Mouse (Mus musculus) hindbrain, postnatal 0 days (tissue): ENCODE data around the gene Npy. TPM values are rescaled to one million over a fixed set of nuclear protein-coding genes. Genes with fewer than 3 reads are reported as not detected.

ENCODE experiments used
- ATAC-seq: fragments of 200-750 bp; cut with Nextera tagmentation; 2 replicates; pipeline ENCODE4 v1.8.0; 2017; ENCODE audit warnings: mild to moderate bottlenecking, moderate TSS enrichment, moderate library complexity
- DNase-seq: peaks from one replicate; pipeline ENCODE4 v3.0.0-alpha.2; 2015; ENCODE audit warnings: low spot score
- H3K27ac ChIP-seq: fragments of 300-500 bp; sonication (generic); 2 replicates; pipeline ENCODE4 v1.5.1; 2014; ENCODE audit warnings: mild to moderate bottlenecking
- H3K27me3 ChIP-seq: fragments of 300-500 bp; sonication (generic); 2 replicates; pipeline ENCODE4 v1.6.1; 2014; ENCODE audit warnings: low read length, mixed read lengths; ENCODE audit not compliant: insufficient read depth
- H3K36me3 ChIP-seq: fragments of 300-500 bp; sonication (generic); 2 replicates; pipeline ENCODE4 v1.6.1; 2014; ENCODE audit warnings: low read length, mixed read lengths; ENCODE audit not compliant: insufficient read depth
- H3K4me1 ChIP-seq: fragments of 300-500 bp; sonication (generic); 2 replicates; pipeline ENCODE4 v1.6.1; 2014; ENCODE audit warnings: antibody characterized with exemption, low read length, mixed read lengths; ENCODE audit not compliant: insufficient read depth
- H3K4me2 ChIP-seq: fragments of 300-500 bp; sonication (generic); 2 replicates; pipeline ENCODE4 v1.6.1; 2014; ENCODE audit warnings: low read depth, mild to moderate bottlenecking, low read length, moderate library complexity, mixed read lengths
- H3K4me3 ChIP-seq: fragments of 300-500 bp; sonication (generic); 2 replicates; pipeline ENCODE4 v1.5.1; 2014; ENCODE audit warnings: low read length
- H3K9ac ChIP-seq: fragments of 300-500 bp; sonication (generic); replicated peaks from 2 replicates; pipeline ENCODE4 v1.6.1; 2014; ENCODE audit warnings: mild to moderate bottlenecking, low read length, moderate library complexity, mixed read lengths
- H3K9me3 ChIP-seq: fragments of 300-500 bp; sonication (generic); 2 replicates; pipeline ENCODE4 v1.6.1; 2016; ENCODE audit warnings: low read length, mixed read lengths
- CTCF ChIP-seq: IDR thresholded peaks from 2 replicates; pipeline ENCODE4 v1.5.1; 2016; ENCODE audit warnings: antibody characterized with exemption, control low read depth, low read depth
- WGBS: fragments of 180-500 bp; shearing (Covaris S2); extraction: QIAGEN DNeasy Blood & Tissue Kit; methylation state at CpG from one replicate; pipeline ENCODE4 v1.1.7; 2014; 5-methylcytosine and 5-hydroxymethylcytosine counted together
- polyA plus RNA-seq: library from polyadenylated mRNA; unstranded; fragments of >200 nt; fragmentation: Nextera tagmentation; extraction: Ambion mirVana; gene quantifications from 2 replicates; pipeline ENCODE4 v1.2.1, GENCODE M21; 2015
- total RNA-seq: library from RNA; depleted of rRNA; stranded (reverse); fragments of >200 nt; gene quantifications from 2 replicates; pipeline ENCODE4 v1.2.3, GENCODE M21; 2014

Npy gene
- total and polyA plus RNA-seq, 2 experiments from 2014 or later: 117 to 120 TPM

DNA sequence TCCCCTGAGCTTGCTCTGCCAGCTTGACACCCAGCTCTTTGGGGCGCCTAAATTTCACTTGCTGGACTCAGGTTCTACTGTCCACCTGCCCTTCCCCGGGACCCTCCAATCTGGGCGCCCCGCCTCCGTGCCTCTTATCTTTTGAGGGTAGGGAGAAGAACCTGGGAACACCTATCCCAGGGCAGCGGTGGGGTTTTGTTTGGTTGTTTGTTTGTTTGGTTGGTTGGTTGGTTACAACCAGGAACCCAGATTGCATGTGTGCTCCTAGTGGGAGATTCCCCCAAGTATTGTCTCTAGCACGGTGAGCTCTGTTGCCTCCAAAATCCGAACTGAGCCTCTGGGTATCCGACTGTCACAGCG lies 341 bp downstream of the Npy start:
- 2% methylated on average over 10 of the region's 10 CpGs for WGBS
- ATAC-seq (no peak), DNase-seq (no peak)
- Histone ChIP-seq H3K4me3 (peak overlapping the region; percentile 42), H3K4me2 (peak overlapping the region; percentile 71), H3K9me3 (no peaks in the 10 kb centered on the region), H3K36me3 (no peaks in the 10 kb centered on the region), H3K27ac (no peak overlapping the region), H3K27me3 (peaks cover 18% of the 10 kb centered on the region), H3K9ac (no peak overlapping the region), H3K4me1 (peaks cover 9% of the 10 kb centered on the region; the same call in 1 of the 2 replicates)
- TF ChIP-seq CTCF: no peak

DNA sequence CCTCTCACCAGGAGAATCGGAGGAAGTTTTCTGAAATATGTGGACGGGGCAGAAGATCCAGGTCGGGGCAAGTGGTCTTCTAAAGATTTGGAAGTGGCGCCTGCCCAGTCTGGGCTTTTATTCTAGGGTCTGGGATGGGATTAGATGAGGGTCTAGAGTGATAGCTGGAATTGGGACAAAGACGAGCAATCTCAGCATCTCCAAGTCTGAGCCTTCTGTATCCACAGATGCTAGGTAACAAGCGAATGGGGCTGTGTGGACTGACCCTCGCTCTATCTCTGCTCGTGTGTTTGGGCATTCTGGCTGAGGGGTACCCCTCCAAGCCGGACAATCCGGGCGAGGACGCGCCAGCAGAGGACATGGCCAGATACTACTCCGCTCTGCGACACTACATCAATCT lies 861 bp downstream of the Npy start:
- no peak overlapping the region for H3K9ac ChIP-seq
- 10% methylated on average over 15 of the region's 15 CpGs for WGBS
- peaks cover 18% of the 10 kb centered on the region for H3K27me3 ChIP-seq
- TF ChIP-seq CTCF: no peak
- DNase-seq: no peak
- no peaks in the 10 kb centered on the region for H3K36me3 ChIP-seq
- H3K4me2 ChIP-seq: peak overlapping the region; percentile 71; the same call in 1 of the 2 replicates
- no peak for ATAC-seq
- H3K4me1 ChIP-seq: peaks cover 9% of the 10 kb centered on the region; the same call in 1 of the 2 replicates
- H3K27ac ChIP-seq: no peak overlapping the region
- no peaks in the 10 kb centered on the region for H3K9me3 ChIP-seq
- H3K4me3 ChIP-seq: peak overlapping the region; percentile 42; the same call in 1 of the 2 replicates

DNA sequence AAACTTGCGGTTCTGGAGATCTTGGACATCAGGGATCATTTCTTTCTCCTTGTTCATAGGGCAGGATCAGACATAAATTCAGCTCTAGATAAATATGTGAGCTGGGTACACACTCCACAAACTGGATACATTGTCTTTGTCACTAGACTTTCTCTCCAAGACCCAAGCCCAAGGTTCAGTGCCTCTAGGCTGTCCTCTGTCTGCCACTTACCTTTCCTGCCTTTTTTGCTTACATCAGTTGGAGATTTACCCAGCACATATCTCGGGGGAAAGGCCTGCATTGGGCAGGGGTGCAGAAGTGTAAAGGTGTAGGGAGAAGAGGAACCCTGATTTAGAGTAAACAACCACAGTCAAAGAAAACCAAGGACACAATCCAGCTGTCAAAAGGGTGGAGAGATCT lies 1.3 kb downstream of the Npy start:
- TF ChIP-seq CTCF: no peak
- peaks cover 9% of the 10 kb centered on the region; the same call in 1 of the 2 replicates for H3K4me1 ChIP-seq
- H3K4me3 ChIP-seq: peak overlapping the region; percentile 42; the same call in 1 of the 2 replicates
- no peak overlapping the region for H3K9ac ChIP-seq
- DNase-seq (no peak), ATAC-seq (no peak)
- no peaks in the 10 kb centered on the region for H3K9me3 ChIP-seq
- H3K27me3 ChIP-seq: peaks cover 18% of the 10 kb centered on the region
- no peaks in the 10 kb centered on the region for H3K36me3 ChIP-seq
- WGBS: 20% methylated on average over 2 of the region's 2 CpGs
- 0 out of 2 replicates have a peak overlapping the region, but pooled peaks have one; percentile 71 for H3K4me2 ChIP-seq
- no peak overlapping the region for H3K27ac ChIP-seq

DNA sequence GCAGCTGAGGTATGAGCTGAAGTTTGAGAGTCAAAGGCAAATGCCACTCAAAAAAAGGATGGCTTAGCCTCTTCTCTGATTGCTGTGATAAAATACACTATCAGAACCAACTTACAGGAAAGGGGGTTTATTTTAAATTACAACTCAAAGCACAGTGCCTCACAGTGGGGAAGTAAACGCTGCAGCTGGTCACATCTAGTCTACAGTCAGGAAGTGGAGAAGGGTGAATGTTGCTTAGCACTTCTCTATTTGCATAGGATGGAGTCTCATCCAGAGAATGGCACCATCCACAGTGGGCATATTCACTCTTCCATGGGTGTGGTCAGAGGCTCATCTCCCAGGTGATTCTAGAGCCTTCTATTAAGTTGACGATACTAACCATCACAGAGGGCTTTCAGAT lies 9.1 kb downstream of the Npy start:
- H3K4me3 ChIP-seq: no peak overlapping the region
- no peak overlapping the region for H3K9ac ChIP-seq
- H3K4me1 ChIP-seq: no peaks in the 10 kb centered on the region
- DNase-seq (no peak), ATAC-seq (no peak)
- H3K27ac ChIP-seq: no peak overlapping the region
- H3K9me3 ChIP-seq: no peaks in the 10 kb centered on the region
- no peaks in the 10 kb centered on the region for H3K27me3 ChIP-seq
- H3K4me2 ChIP-seq: no peak overlapping the region
- H3K36me3 ChIP-seq: no peaks in the 10 kb centered on the region
- no peak for TF ChIP-seq CTCF
- 82% methylated on average over 2 of the region's 2 CpGs for WGBS

DNA sequence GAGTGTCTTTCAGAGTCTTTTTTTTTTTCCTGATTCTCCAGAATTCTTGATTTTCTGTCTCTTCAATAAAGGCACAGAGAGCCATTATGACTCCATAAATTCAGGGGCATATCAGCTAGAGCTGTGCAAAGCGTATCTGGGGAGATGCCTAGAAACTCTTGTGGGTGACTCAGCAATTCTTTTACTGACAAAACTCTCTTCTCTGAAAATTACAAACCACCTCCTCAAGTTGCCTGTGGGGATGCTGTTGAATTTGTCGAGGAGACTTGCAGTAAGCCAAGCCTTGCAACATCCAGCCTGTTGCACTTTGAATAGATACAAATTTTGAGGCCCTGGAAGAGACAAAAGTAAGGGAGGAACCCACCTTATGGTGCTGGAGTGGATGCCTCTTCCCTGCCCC lies 34.3 kb downstream of the Npy start:
- H3K4me1 ChIP-seq: no peaks in the 10 kb centered on the region
- WGBS: 52% methylated on average over 2 of the region's 2 CpGs

DNA sequence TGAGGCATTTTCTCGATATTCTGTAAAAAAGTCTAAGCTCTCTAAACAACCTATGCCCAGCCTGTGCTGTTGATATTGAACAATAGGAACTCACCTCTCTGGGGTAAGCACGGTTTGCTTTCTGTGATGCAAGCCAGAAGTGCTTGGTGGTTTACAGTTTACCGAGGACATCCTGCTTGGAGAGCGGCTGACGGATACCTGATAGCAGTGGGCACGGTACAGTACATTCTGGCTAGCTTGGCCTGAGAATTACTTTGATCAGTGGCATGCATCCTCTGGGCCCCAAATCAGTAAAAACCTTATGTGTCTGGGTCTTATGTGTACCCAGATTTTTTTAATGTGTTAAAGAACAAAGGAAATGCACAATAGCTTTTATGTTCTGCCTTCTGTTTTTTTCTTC lies 45.1 kb downstream of the Npy start:
- no peaks in the 10 kb centered on the region for H3K27me3 ChIP-seq
- no peaks in the 10 kb centered on the region for H3K9me3 ChIP-seq
- DNase-seq: no peak
- H3K4me3 ChIP-seq: no peak overlapping the region
- H3K27ac ChIP-seq: no peak overlapping the region
- 83% methylated on average over 6 of the region's 6 CpGs for WGBS
- no peak overlapping the region for H3K4me2 ChIP-seq
- H3K36me3 ChIP-seq: no peaks in the 10 kb centered on the region
- TF ChIP-seq CTCF: no peak
- H3K9ac ChIP-seq: no peak overlapping the region
- no peak for ATAC-seq
- H3K4me1 ChIP-seq: no peaks in the 10 kb centered on the region

More for the DNA sequence above, 34.3 kb downstream of the Npy start:
- no peak overlapping the region for H3K4me2 ChIP-seq
- no peak overlapping the region for H3K9ac ChIP-seq
- no peak overlapping the region for H3K4me3 ChIP-seq
- DNase-seq: no peak
- no peak for TF ChIP-seq CTCF
- H3K27me3 ChIP-seq: no peaks in the 10 kb centered on the region
- no peak overlapping the region for H3K27ac ChIP-seq
- no peak for ATAC-seq
- H3K36me3 ChIP-seq: no peaks in the 10 kb centered on the region
- no peaks in the 10 kb centered on the region for H3K9me3 ChIP-seq

DNA sequence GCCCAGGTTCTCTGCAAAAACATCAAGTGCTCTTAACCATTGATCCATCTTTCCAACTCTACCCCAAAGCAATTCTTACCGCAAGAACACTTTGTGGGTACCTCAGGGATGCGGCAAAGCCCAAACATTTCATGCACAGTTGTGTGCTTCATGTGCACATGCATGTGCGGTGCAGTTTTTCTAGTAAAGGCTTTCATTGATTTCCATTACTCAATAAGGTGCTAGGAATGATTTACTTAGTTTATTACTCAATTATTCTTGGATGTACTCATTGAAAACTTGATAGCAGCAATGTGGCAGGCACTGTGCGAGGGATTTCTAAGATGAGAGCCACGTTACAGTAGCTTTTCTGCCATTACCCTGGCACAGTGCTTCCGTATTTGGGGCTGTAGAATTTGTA lies 48.6 kb downstream of the Npy start:
- H3K27me3 ChIP-seq: no peaks in the 10 kb centered on the region
- no peak overlapping the region for H3K27ac ChIP-seq
- H3K9ac ChIP-seq: no peak overlapping the region
- WGBS: 89% methylated on average over 6 of the region's 6 CpGs
- DNase-seq: no peak
- no peak for TF ChIP-seq CTCF
- H3K36me3 ChIP-seq: no peaks in the 10 kb centered on the region
- H3K4me3 ChIP-seq: no peak overlapping the region
- no peak overlapping the region for H3K4me2 ChIP-seq
- H3K4me1 ChIP-seq: peaks cover 6% of the 10 kb centered on the region; the same call in 1 of the 2 replicates
- ATAC-seq: no peak
- no peaks in the 10 kb centered on the region for H3K9me3 ChIP-seq
